Mouse (Mus musculus): ENCODE data around the gene Prkcb.

GRCm38 (mm10) chr7:122292151-122292550, 3.6 kb downstream of the Prkcb start:
- TF ChIP-seq CTCF (conservative IDR thresholded peaks at IDR 0.05; ENCODE audit: insufficient read depth, insufficient read length, low read depth, low read length) (no peak), POLR2A (IDR thresholded peaks at IDR 0.05; ENCODE audit: low read depth, low read length) (no peak)
